Mouse (Mus musculus) erythroblast, embryonic 14.5 days (primary cell): ENCODE results near the gene Rad9b. TPM values are rescaled to one million over a fixed set of nuclear protein-coding genes. Genes with fewer than 3 reads are reported as not detected.
"Not testable (repeated sequence)": the region's sequence is repeated elsewhere in the genome, so short reads cannot be mapped to it uniquely, and the experiment has no call there.

Source experiments
- H3K27me3 ChIP-seq: 2 replicates; pipeline ENCODE4 v1.6.1; 2012; ENCODE audit warnings: inconsistent platforms; ENCODE audit not compliant: control insufficient read depth
- H3K36me3 ChIP-seq: 2 replicates; pipeline ENCODE4 v1.6.1; 2012; ENCODE audit warnings: mild to moderate bottlenecking, inconsistent platforms; ENCODE audit not compliant: control insufficient read depth
- H3K4me1 ChIP-seq: 2 replicates; pipeline ENCODE4 v1.6.1; 2012; ENCODE audit warnings: inconsistent platforms; ENCODE audit not compliant: control insufficient read depth
- H3K4me3 ChIP-seq: replicated peaks from 2 replicates; pipeline ENCODE3; 2012; ENCODE audit warnings: moderate library complexity, mild to moderate bottlenecking, inconsistent platforms
- H3K9me3 ChIP-seq: 2 replicates; pipeline ENCODE4 v1.6.1; 2012; ENCODE audit warnings: low read length, inconsistent platforms, mixed read lengths; ENCODE audit not compliant: control insufficient read depth
- GATA1 ChIP-seq: IDR thresholded peaks from 2 replicates; pipeline ENCODE4 v1.6.1; 2012; ENCODE audit warnings: low read length, inconsistent platforms, mixed read lengths
- TAL1 ChIP-seq: IDR thresholded peaks from 3 replicates; pipeline ENCODE4 v1.6.1; 2012; ENCODE audit warnings: low read length, inconsistent platforms, mixed read lengths
- polyA plus RNA-seq: library from polyadenylated mRNA; stranded (reverse); fragments of >175 nt; gene quantifications from 2 replicates; pipeline ENCODE4 v1.2.3, GENCODE M21; 2012

Gene Rad9b
- polyA plus RNA-seq, 1 experiment, result not detected

DNA sequence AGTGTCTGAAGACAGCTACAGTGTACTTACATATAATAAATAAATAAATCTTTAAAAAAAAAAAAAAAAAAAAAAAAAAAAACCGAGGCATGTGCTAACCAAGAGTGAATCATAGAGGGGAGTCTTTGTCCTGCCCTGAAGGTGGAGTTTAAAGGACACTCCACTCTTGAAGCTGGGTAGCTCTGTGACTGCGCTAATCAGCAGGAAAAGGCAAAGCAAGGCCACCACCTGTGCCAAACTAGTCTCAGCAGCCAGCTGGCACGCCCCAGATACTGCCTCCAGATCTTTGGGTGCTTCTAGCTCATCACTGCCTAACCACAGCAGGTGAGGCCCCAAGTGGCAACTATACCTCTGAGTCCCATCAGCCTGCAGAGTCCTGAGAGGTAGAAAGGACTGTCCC, 19.4 kb downstream of the Rad9b start:
- Histone ChIP-seq H3K27me3 (no peaks in the 10 kb centered on the region), H3K36me3 (no peaks in the 10 kb centered on the region; the same call in 1 of the 2 replicates), H3K4me1 (peaks cover 5% of the 10 kb centered on the region), H3K9me3 (no peaks in the 10 kb centered on the region), H3K4me3 (no peak overlapping the region)
- TF ChIP-seq GATA1, result no peak
- TF ChIP-seq TAL1, result no peak

DNA sequence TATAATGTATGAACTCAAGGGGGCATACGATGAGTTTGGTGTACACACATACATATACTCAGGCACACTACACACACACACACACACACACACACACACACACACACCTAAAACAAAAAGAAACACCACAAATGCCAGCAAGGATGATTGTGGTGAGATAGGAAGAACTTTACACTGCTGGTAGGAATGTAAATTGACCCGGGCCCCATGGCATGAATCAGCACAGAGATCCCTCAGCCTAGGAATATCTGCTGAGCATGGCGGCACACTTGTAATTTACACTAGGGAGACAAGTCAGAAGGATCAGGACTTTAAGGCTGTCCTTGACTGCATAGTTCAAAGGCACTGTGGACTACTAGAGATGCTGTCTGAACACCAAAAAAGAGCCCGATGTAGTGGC, 23.8 kb downstream of the Rad9b start:
- Histone ChIP-seq H3K36me3 (peaks cover 16% of the 10 kb centered on the region), H3K9me3 (no peaks in the 10 kb centered on the region), H3K4me1 (peaks cover 3% of the 10 kb centered on the region), H3K27me3 (no peaks in the 10 kb centered on the region), H3K4me3 (no peak overlapping the region)
- TF ChIP-seq GATA1, result no peak
- no peak for TF ChIP-seq TAL1

DNA sequence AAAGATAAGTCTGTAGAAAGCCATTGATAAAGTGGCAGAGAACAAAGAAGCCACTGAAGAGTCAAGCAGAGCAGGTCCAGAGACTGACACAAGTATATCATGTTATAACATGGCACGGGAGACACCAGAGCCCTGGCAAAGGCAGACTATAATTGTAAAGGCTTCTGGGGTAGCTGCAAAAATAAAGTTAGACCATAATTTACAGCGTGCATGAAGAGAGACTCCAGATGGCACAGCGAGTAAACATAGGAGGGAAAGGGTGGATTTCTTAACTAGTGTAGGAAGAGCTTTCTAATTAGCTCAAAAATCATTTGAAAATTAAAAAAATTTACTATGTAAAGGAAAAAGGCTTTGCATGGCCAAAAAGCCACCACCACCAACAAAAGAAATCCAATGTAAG, 26.8 kb downstream of the Rad9b start:
- Histone ChIP-seq H3K4me3 (no peak overlapping the region), H3K4me1 (no peaks in the 10 kb centered on the region), H3K36me3 (peaks cover 37% of the 10 kb centered on the region), H3K27me3 (no peaks in the 10 kb centered on the region), H3K9me3 (no peaks in the 10 kb centered on the region)
- TF ChIP-seq TAL1, result no peak
- no peak for TF ChIP-seq GATA1

DNA sequence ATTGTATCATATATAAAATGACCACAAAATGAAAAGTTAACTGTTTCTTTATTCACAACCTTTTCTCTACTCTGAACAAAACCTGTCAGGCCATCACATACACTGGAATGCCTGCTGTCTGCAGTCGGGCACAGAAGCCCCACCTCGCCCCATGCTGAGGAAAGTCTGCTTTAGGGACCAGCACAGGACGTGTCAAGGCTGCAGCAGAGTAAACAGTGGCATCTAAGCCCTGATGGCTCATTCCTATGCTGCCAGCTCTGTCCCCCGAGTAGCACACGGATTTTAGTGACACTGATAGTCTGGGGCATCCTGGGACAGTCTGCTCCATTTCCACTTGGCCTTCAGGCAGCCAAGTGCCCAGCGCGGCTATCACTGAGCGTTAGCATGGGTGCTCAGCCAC, 28.6 kb downstream of the Rad9b start:
- peaks cover 54% of the 10 kb centered on the region for H3K36me3 ChIP-seq
- H3K4me3 ChIP-seq, result no peak overlapping the region
- no peaks in the 10 kb centered on the region for H3K4me1 ChIP-seq
- no peaks in the 10 kb centered on the region for H3K9me3 ChIP-seq
- no peaks in the 10 kb centered on the region for H3K27me3 ChIP-seq
- no peak for TF ChIP-seq TAL1
- no peak for TF ChIP-seq GATA1

DNA sequence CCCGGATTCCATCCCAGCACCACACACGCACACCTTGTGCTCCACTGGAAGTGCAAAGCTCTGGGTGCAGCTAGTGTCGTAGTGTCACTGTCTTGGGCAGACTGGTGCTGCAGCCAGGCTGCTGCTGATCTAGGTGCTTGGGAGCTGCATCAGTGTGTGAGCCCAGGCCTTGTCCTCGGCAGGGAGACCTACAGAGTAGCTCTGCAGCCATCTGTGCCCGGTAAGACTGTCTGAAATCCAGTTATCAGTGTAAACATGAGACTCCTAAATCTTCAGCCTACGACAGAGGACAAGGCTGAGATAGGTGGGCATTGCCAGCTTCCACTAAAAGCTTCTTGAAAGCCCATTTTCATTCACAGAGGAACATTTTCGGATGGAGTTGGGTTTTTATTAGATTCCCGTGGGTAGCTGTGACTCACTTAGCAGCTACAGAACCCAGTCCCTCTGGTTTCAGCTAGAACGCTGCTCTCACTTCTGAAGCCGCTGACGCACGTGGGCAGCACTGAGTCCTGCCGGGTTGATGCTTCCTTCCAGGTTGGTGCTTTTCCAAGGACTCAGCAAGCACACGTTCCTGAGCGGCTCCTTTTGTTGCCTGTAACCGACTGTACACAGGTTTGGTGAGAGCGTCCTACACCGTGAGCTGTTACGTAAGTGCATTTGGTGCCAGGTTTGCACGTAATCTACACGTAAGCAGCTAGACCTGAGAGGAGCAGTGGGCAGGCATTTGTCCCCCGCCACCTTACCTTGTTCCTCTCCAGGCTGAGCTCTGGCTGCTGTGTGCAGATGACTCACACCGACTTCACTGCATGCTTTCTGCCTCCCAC, 29.2 kb downstream of the Rad9b start:
- no peaks in the 10 kb centered on the region for H3K4me1 ChIP-seq
- no peak overlapping the region for H3K4me3 ChIP-seq
- no peaks in the 10 kb centered on the region for H3K9me3 ChIP-seq
- H3K36me3 ChIP-seq, result peaks cover 61% of the 10 kb centered on the region
- TF ChIP-seq TAL1, result no peak
- no peak for TF ChIP-seq GATA1
- H3K27me3 ChIP-seq, result no peaks in the 10 kb centered on the region

DNA sequence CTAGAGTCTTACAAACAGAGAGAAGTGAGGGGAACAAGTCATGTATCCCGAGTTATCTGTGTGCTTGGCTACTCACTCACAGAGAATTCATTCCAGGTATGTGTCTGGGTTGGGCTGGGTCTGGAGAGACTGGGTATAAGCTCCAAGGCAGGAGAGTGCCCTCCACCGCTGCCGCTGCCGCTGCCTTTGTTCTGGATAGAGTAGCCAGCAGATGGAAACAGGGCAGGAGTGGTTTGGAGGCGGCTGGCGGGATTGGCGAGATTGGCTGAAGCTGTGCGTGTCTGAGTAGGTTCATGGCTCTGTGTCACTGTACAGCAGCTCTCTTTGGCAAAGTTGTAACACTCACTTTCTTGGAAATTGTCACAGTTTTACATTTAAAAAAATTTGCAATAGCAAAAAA, 30.5 kb downstream of the Rad9b start:
- Histone ChIP-seq H3K4me1 (no peaks in the 10 kb centered on the region), H3K9me3 (no peaks in the 10 kb centered on the region), H3K36me3 (peaks cover 65% of the 10 kb centered on the region), H3K4me3 (no peak overlapping the region), H3K27me3 (no peaks in the 10 kb centered on the region)
- no peak for TF ChIP-seq GATA1
- TF ChIP-seq TAL1, result no peak

GRCm38 (mm10) chr5:122320205-122320781, 33.7 kb downstream of the Rad9b start:
- TF ChIP-seq GATA1 (no peak), TAL1 (no peak)
- no peaks in the 10 kb centered on the region for H3K9me3 ChIP-seq
- H3K4me1 ChIP-seq, result peaks cover 8% of the 10 kb centered on the region
- no peak overlapping the region for H3K4me3 ChIP-seq
- H3K36me3 ChIP-seq, result peaks cover 73% of the 10 kb centered on the region
- no peaks in the 10 kb centered on the region for H3K27me3 ChIP-seq

GRCm38 (mm10) chr5:122319474-122320204, 34.4 kb downstream of the Rad9b start:
- no peaks in the 10 kb centered on the region for H3K9me3 ChIP-seq
- no peaks in the 10 kb centered on the region for H3K27me3 ChIP-seq
- TF ChIP-seq GATA1, result no peak
- no peak for TF ChIP-seq TAL1
- no peak overlapping the region for H3K4me3 ChIP-seq
- peaks cover 73% of the 10 kb centered on the region for H3K36me3 ChIP-seq
- peaks cover 15% of the 10 kb centered on the region for H3K4me1 ChIP-seq

DNA sequence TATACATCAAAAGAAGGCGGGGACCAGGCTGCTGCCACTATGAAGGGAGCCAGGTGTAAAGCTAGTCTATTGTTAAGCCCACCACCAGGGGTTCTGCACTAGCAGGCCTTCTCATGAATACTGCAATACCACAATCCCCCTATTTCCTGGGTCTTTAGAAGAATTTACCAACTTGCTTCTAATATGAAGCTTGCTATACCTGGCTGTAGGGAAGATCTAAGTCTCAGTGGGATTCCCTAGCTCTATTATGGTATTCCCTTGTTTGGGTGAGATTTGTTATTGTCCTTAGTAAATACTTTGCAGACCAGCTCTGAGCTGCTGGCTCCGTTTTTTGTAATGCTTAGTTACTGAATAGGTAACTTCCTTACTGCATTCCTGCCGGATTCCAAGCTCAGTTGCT, 35.1 kb downstream of the Rad9b start:
- Histone ChIP-seq H3K4me1 (peaks cover 16% of the 10 kb centered on the region), H3K36me3 (peaks cover 72% of the 10 kb centered on the region)
- not testable (repeated sequence) for H3K4me3 ChIP-seq, H3K27me3 ChIP-seq, H3K9me3 ChIP-seq

GRCm38 (mm10) chr5:122318100-122318499, 35.9 kb downstream of the Rad9b start:
- H3K27me3 ChIP-seq, result no peaks in the 10 kb centered on the region
- no peaks in the 10 kb centered on the region for H3K9me3 ChIP-seq
- H3K4me3 ChIP-seq, result no peak overlapping the region
- peaks cover 16% of the 10 kb centered on the region for H3K4me1 ChIP-seq
- TF ChIP-seq GATA1, result no peak
- TF ChIP-seq TAL1, result no peak
- peaks cover 76% of the 10 kb centered on the region for H3K36me3 ChIP-seq
